Mouse (Mus musculus): ENCODE measurements at regions not wholly inside any gene's neighbourhood (a gene's known extent, or its start where the extent isn't known, plus 50 kb on each side); places are given as distances from the start of the nearest gene placed in this dataset.
A peak's percentile ranks its signal among the peaks of the same experiment; 100 is the strongest.

GRCm38 (mm10) chr1:13784396-13784795 lies 2308.7 kb downstream of the 4930444P10Rik start:
- no peak overlapping the region for H3K27ac ChIP-seq (replicated peaks; ENCODE audit: low read depth, low read length)
- no peaks in the 10 kb centered on the region for H3K9me3 ChIP-seq (ENCODE audit: control insufficient read depth, low read length)
- H3K4me3 ChIP-seq (ENCODE audit: low read depth, low read length) = no peak overlapping the region
- H3K4me1 ChIP-seq (ENCODE audit: control insufficient read depth, insufficient read depth, low read length) = no peaks in the 10 kb centered on the region
- peak; percentile 89 for DNase-seq (ENCODE audit: low spot score)
- H3K9ac ChIP-seq (ENCODE audit: low read depth, low read length) = no peak overlapping the region
- H3K4me2 ChIP-seq (ENCODE audit: low read depth, low read length) = no peak overlapping the region
- no peak for ATAC-seq (ENCODE audit: low read depth)
- no peaks in the 10 kb centered on the region for H3K36me3 ChIP-seq (ENCODE audit: control insufficient read depth, insufficient read depth, low read length)
- 3% methylated on average over 4 of the region's 4 CpGs for WGBS
- H3K27me3 ChIP-seq (replicated peaks; ENCODE audit: control insufficient read depth, insufficient read depth, low read length) = peaks cover 7% of the 10 kb centered on the region

GRCm38 (mm10) chr1:13782633-13783032 lies 2310.5 kb downstream of the 4930444P10Rik start:
- Histone ChIP-seq H3K9me3 (ENCODE audit: control insufficient read depth, low read length) (no peaks in the 10 kb centered on the region), H3K9ac (ENCODE audit: low read depth, low read length) (no peak overlapping the region), H3K4me1 (ENCODE audit: control insufficient read depth, insufficient read depth, low read length) (no peaks in the 10 kb centered on the region), H3K27me3 (replicated peaks; ENCODE audit: control insufficient read depth, insufficient read depth, low read length) (peaks cover 7% of the 10 kb centered on the region; the same call in 1 of the 2 replicates), H3K27ac (replicated peaks; ENCODE audit: low read depth, low read length) (no peak overlapping the region), H3K4me2 (ENCODE audit: low read depth, low read length) (no peak overlapping the region), H3K4me3 (ENCODE audit: low read depth, low read length) (no peak overlapping the region), H3K36me3 (ENCODE audit: control insufficient read depth, insufficient read depth, low read length) (no peaks in the 10 kb centered on the region)
- no peak for ATAC-seq (ENCODE audit: low read depth)
- 75% methylated on average over 3 of the region's 3 CpGs for WGBS
- no peak for DNase-seq (ENCODE audit: low spot score)

DNA sequence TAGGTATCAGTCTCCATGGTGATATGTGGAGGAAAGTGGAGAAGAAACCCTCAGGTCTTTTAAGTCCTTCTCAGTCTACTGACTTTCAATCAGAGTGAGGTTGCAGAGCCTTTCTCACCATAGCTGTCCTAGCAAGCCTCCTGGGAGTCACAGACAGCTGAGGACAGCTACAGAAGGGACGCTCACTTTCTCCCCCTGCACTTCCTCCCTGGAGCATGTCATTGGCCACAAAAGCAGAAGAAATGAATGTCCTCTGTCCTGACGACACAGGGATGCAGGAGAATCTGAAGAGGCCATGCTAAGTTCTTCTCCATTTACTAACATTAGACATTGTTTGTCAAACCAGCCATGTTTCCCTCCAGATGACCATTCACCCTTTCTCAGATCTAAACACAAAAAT lies 2321.0 kb downstream of the 4930444P10Rik start:
- Histone ChIP-seq H3K4me2 (ENCODE audit: low read depth, low read length) (no peak overlapping the region), H3K4me1 (ENCODE audit: control insufficient read depth, insufficient read depth, low read length) (peaks cover 7% of the 10 kb centered on the region; the same call in 1 of the 2 replicates), H3K36me3 (ENCODE audit: control insufficient read depth, insufficient read depth, low read length) (no peaks in the 10 kb centered on the region), H3K27ac (replicated peaks; ENCODE audit: low read depth, low read length) (no peak overlapping the region), H3K27me3 (replicated peaks; ENCODE audit: control insufficient read depth, insufficient read depth, low read length) (peaks cover 9% of the 10 kb centered on the region; the same call in 1 of the 2 replicates), H3K9ac (ENCODE audit: low read depth, low read length) (no peak overlapping the region), H3K9me3 (ENCODE audit: control insufficient read depth, low read length) (no peaks in the 10 kb centered on the region), H3K4me3 (ENCODE audit: low read depth, low read length) (no peak overlapping the region)
- no peak for DNase-seq (ENCODE audit: low spot score)
- WGBS = 40% methylated on average over 2 of the region's 2 CpGs
- peak; percentile 27; the same call in 1 of the 2 replicates for ATAC-seq (ENCODE audit: low read depth)

GRCm38 (mm10) chr1:13771014-13771463 lies 2322.1 kb downstream of the 4930444P10Rik start:
- H3K9ac ChIP-seq (ENCODE audit: low read depth, low read length) = no peak overlapping the region
- H3K4me2 ChIP-seq (ENCODE audit: low read depth, low read length) = peak overlapping the region; percentile 27
- ATAC-seq (ENCODE audit: low read depth) (peak; percentile 94), DNase-seq (ENCODE audit: low spot score) (peak; percentile 86)
- H3K9me3 ChIP-seq (ENCODE audit: control insufficient read depth, low read length) = no peaks in the 10 kb centered on the region
- H3K27ac ChIP-seq (replicated peaks; ENCODE audit: low read depth, low read length) = no peak overlapping the region
- H3K27me3 ChIP-seq (replicated peaks; ENCODE audit: control insufficient read depth, insufficient read depth, low read length) = peaks cover 9% of the 10 kb centered on the region; the same call in 1 of the 2 replicates
- H3K36me3 ChIP-seq (ENCODE audit: control insufficient read depth, insufficient read depth, low read length) = no peaks in the 10 kb centered on the region
- peaks cover 7% of the 10 kb centered on the region; the same call in 1 of the 2 replicates for H3K4me1 ChIP-seq (ENCODE audit: control insufficient read depth, insufficient read depth, low read length)
- no peak overlapping the region for H3K4me3 ChIP-seq (ENCODE audit: low read depth, low read length)
- WGBS = 18% methylated on average over 10 of the region's 10 CpGs

- no peaks in the 10 kb centered on the region for H3K4me1 ChIP-seq (ENCODE audit: control insufficient read depth, insufficient read depth, low read length)
- ATAC-seq (ENCODE audit: low read depth) = no peak
- 58% methylated on average over 1 of the region's 1 CpGs for WGBS
Measured at GRCm38 (mm10) chr1:13752479-13752878, 2338.6 kb downstream of the A830018L16Rik start.

DNA sequence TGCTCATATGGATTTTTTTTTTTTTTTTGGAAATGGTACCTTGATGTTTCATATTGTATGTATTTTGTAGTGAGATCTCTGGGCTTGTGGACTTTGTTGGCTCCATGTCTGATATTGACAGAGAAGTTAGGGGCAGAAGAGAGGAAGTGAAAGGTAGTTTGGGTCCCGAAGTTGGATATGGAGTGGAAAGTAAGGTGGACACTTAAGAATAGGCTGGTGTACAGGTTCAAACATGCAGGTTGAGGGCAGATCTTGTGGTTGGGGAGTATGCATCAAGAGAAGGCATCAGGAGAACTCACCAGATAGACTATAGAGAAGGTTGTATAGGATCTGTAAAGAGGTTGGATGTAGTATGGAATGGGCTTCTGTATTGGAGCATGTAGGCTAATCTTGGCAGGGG lies 2337.5 kb downstream of the A830018L16Rik start:
- H3K4me3 ChIP-seq (ENCODE audit: low read depth, low read length) = no peak overlapping the region
- WGBS = 71% methylated on average over 1 of the region's 1 CpGs
- H3K9ac ChIP-seq (ENCODE audit: low read depth, low read length) = no peak overlapping the region
- H3K27me3 ChIP-seq (replicated peaks; ENCODE audit: control insufficient read depth, insufficient read depth, low read length) = no peaks in the 10 kb centered on the region
- no peak overlapping the region for H3K4me2 ChIP-seq (ENCODE audit: low read depth, low read length)
- ATAC-seq (ENCODE audit: low read depth) = no peak
- no peak overlapping the region for H3K27ac ChIP-seq (replicated peaks; ENCODE audit: low read depth, low read length)
- H3K4me1 ChIP-seq (ENCODE audit: control insufficient read depth, insufficient read depth, low read length) = no peaks in the 10 kb centered on the region
- no peak for DNase-seq (ENCODE audit: low spot score)
- H3K9me3 ChIP-seq (ENCODE audit: control insufficient read depth, low read length) = no peaks in the 10 kb centered on the region
- no peaks in the 10 kb centered on the region for H3K36me3 ChIP-seq (ENCODE audit: control insufficient read depth, insufficient read depth, low read length)

More at GRCm38 (mm10) chr1:13752479-13752878, 2338.6 kb downstream of the A830018L16Rik start:
- H3K9ac ChIP-seq (ENCODE audit: low read depth, low read length) = no peak overlapping the region
- no peak overlapping the region for H3K4me2 ChIP-seq (ENCODE audit: low read depth, low read length)
- no peaks in the 10 kb centered on the region for H3K9me3 ChIP-seq (ENCODE audit: control insufficient read depth, low read length)
- DNase-seq (ENCODE audit: low spot score) = no peak
- no peaks in the 10 kb centered on the region for H3K36me3 ChIP-seq (ENCODE audit: control insufficient read depth, insufficient read depth, low read length)
- H3K27me3 ChIP-seq (replicated peaks; ENCODE audit: control insufficient read depth, insufficient read depth, low read length) = no peaks in the 10 kb centered on the region
- H3K27ac ChIP-seq (replicated peaks; ENCODE audit: low read depth, low read length) = no peak overlapping the region
- no peak overlapping the region for H3K4me3 ChIP-seq (ENCODE audit: low read depth, low read length)

Data from embryonic facial prominence, embryonic 14.5 days (tissue).